Mouse (Mus musculus): ENCODE data around the gene Sfxn5.

DNA sequence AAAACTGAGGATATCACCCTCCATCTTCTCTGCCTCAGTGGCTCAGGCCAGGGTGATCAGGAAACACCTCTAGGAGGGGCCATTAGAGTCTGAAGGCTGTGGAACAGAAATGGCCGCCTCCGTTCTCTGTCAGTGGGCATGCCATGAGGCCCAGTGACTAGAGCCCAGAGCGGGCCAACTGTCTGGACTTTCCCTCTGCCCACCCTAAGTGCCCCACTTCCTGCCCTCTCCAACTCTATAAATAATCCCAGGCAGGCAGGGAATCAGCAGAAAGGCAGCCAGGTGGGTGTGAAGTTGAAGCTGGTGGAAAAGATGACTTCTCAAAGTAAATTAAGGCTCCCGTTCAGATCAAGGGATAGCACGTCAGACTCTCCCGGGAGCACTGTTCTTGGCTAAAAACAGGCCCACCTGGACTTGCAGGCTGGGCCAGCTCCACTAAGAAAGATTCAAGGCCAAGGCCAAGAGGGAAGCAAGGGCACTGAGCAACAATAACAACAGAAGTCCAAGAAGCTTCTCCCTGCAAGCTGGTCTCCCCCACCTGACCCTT lies 38.7 kb upstream of the Sfxn5 start:
- TF ChIP-seq POLR2A (IDR thresholded peaks at IDR 0.05; ENCODE audit: extremely low read depth, insufficient read depth, low read length) (no peak), CTCF (IDR thresholded peaks at IDR 0.05; ENCODE audit: extremely low read depth, insufficient read depth, low read length) (no peak)

Measured in cortical plate, adult 2 months (tissue).